Mouse (Mus musculus) testis, postnatal 10 days (tissue): ENCODE measurements at regions not wholly inside any gene's neighbourhood (a gene's known extent, or its start where the extent isn't known, plus 50 kb on each side); places are given as distances from the start of the nearest gene placed in this dataset.

Experiments
- DNase-seq: peaks from one replicate; pipeline ENCODE4 v3.0.0; 2021; ENCODE audit warnings: low spot score

- no peak for DNase-seq
Observed at GRCm38 (mm10) chr11:55780011-55780410, 172.0 kb upstream of the Glra1 start.

GRCm38 (mm10) chr11:55773283-55773682 lies 165.3 kb upstream of the Glra1 start:
- DNase-seq: no peak

GRCm38 (mm10) chr11:55772538-55772937 lies 164.5 kb upstream of the Glra1 start:
- DNase-seq: no peak

GRCm38 (mm10) chr11:55772107-55772506 lies 164.1 kb upstream of the Glra1 start:
- no peak for DNase-seq

GRCm38 (mm10) chr11:55764846-55765245 lies 156.8 kb upstream of the Glra1 start:
- no peak for DNase-seq
